Mouse (Mus musculus) midbrain, embryonic 13.5 days (tissue): ENCODE data around the gene Rpl6. TPM values are rescaled to one million over a fixed set of nuclear protein-coding genes. Genes with fewer than 3 reads are reported as not detected.
A peak's percentile ranks its signal among the peaks of the same experiment; 100 is the strongest.
"Not testable (repeated sequence)": the region's sequence is repeated elsewhere in the genome, so short reads cannot be mapped to it uniquely, and the experiment has no call there.

Experiments used
- ATAC-seq: fragments of 200-750 bp; cut with Nextera tagmentation; 2 replicates; pipeline ENCODE4 v1.8.0; 2017; ENCODE audit warnings: mild to moderate bottlenecking, moderate TSS enrichment, moderate library complexity
- H3K27ac ChIP-seq: fragments of 300-500 bp; sonication (generic); 2 replicates; pipeline ENCODE4 v1.5.1; 2015; ENCODE audit warnings: inconsistent platforms, mild to moderate bottlenecking, moderate library complexity
- H3K27me3 ChIP-seq: fragments of 300-500 bp; sonication (generic); 2 replicates; pipeline ENCODE4 v1.6.1; 2015; ENCODE audit warnings: mild to moderate bottlenecking, inconsistent platforms
- H3K36me3 ChIP-seq: fragments of 300-500 bp; sonication (generic); 2 replicates; pipeline ENCODE4 v1.6.1; 2015; ENCODE audit warnings: mild to moderate bottlenecking, inconsistent platforms
- H3K4me1 ChIP-seq: fragments of 300-500 bp; sonication (generic); replicated peaks from 2 replicates; pipeline ENCODE4 v1.6.1; 2015; ENCODE audit warnings: inconsistent platforms
- H3K4me2 ChIP-seq: fragments of 300-500 bp; sonication (generic); replicated peaks from 2 replicates; pipeline ENCODE4 v1.6.1; 2015; ENCODE audit warnings: moderate library complexity, mild to moderate bottlenecking, inconsistent platforms
- H3K4me3 ChIP-seq: fragments of 300-500 bp; sonication (generic); replicated peaks from 2 replicates; pipeline ENCODE4 v1.5.1; 2015; ENCODE audit warnings: mild to moderate bottlenecking, inconsistent platforms
- H3K9ac ChIP-seq: fragments of 300-500 bp; sonication (generic); replicated peaks from 2 replicates; pipeline ENCODE4 v1.6.1; 2015; ENCODE audit warnings: mild to moderate bottlenecking, inconsistent platforms
- H3K9me3 ChIP-seq: fragments of 300-500 bp; sonication (generic); 2 replicates; pipeline ENCODE4 v1.6.1; 2016; ENCODE audit warnings: mild to moderate bottlenecking, inconsistent platforms
- WGBS: fragments of 180-500 bp; shearing (Covaris S2); methylation state at CpG from one replicate; pipeline ENCODE4 v1.1.7; 2015; 5-methylcytosine and 5-hydroxymethylcytosine counted together
- polyA plus RNA-seq: library from polyadenylated mRNA; unstranded; fragments of >200 nt; fragmentation: Nextera tagmentation; extraction: Ambion mirVana; gene quantifications from 2 replicates; pipeline ENCODE4 v1.2.1, GENCODE M21; 2015

Gene Rpl6
- polyA plus RNA-seq, 1 experiment from 2014 or later = 416 TPM

DNA sequence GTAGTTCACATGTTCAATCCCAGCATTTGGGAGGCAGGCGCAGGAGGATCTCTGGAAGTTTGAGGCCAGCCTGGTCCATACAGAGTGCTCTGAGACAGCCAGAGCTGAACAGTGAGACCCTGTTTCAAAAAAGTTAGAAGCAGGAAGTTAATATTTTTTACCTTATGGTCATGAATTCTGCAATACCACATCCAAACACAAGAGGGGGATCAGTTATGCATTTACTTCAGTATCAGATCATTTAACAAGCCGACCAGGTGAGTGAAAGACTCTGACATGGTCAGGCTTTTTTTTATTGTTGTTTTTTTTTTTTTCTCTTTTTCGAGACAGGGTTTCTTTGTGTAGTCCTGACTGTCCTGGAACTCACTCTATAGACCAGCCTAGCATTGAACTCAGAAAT lies 2.5 kb upstream of the Rpl6 start:
- no peak for ATAC-seq
- 57% methylated on average over 3 of the region's 3 CpGs for WGBS

DNA sequence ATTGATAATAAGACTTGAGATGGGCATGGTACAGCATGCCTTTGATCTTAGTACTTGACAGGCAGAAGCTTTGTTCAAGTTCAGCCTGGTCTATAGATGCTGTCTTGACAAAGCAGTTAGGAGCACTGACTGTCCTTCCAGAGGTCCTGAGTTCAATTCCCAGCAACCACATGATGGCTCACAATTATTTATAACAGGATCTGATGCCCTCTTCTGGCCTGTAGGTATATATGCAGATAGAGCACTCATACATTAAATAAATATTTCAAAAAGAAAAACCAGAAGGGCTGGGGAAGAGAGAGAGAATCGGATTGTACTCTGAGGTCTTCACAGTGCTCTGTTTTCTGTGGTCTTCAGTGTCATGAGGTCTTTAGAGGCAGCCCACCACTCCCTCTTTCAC lies 1.8 kb upstream of the Rpl6 start:
- H3K4me2 ChIP-seq = no peak overlapping the region
- 90% methylated on average over 1 of the region's 1 CpGs for WGBS
- H3K27ac ChIP-seq = no peak overlapping the region
- no peaks in the 10 kb centered on the region for H3K9me3 ChIP-seq
- H3K4me3 ChIP-seq = no peak overlapping the region
- peaks cover 26% of the 10 kb centered on the region for H3K4me1 ChIP-seq
- H3K27me3 ChIP-seq = peaks cover 4% of the 10 kb centered on the region; the same call in 1 of the 2 replicates
- no peak overlapping the region for H3K9ac ChIP-seq
- peaks cover 19% of the 10 kb centered on the region for H3K36me3 ChIP-seq
- no peak for ATAC-seq

More for the DNA sequence above, 2.5 kb upstream of the Rpl6 start:
- Histone ChIP-seq H3K36me3 (peaks cover 12% of the 10 kb centered on the region), H3K27me3 (peaks cover 7% of the 10 kb centered on the region; the same call in 1 of the 2 replicates), H3K9ac (no peak overlapping the region), H3K4me1 (peaks cover 19% of the 10 kb centered on the region), H3K4me3 (no peak overlapping the region), H3K4me2 (no peak overlapping the region), H3K27ac (no peak overlapping the region), H3K9me3 (no peaks in the 10 kb centered on the region)

DNA sequence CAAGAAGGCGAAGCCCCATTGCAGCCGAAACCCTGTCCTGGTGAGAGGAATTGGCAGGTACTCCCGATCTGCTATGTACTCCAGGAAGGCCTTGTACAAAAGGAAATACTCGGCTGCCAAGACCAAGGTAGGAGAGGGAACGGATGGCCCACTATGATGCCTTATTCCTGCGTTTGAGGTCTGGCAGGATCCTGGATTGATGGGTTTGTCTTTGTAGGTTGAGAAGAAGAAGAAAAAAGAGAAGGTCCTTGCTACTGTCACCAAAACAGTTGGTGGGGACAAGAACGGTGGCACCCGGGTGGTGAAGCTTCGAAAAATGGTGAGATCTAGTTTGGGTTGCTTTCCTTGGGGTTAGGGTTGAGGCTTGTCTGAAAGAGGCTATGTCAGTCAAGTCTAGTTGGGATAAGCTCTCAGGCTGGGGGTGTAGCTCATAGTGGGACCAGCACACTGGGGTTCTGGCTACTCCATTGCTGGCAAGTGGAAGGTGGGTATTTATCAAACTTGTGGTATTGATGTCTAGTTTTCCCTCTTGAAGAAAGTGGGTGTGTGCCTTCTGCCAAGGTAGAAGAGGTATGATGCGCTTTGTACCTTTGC lies 1.4 kb downstream of the Rpl6 start:
- not testable (repeated sequence) for ATAC-seq, H3K27ac ChIP-seq, H3K27me3 ChIP-seq, H3K9me3 ChIP-seq
- H3K4me2 ChIP-seq = peak overlapping the region; percentile 87
- 76% methylated on average over 8 of the region's 10 CpGs for WGBS
- H3K36me3 ChIP-seq = peaks cover 50% of the 10 kb centered on the region
- peak overlapping the region; percentile 98 for H3K9ac ChIP-seq
- peak overlapping the region; percentile 97 for H3K4me3 ChIP-seq
- H3K4me1 ChIP-seq = peaks cover 34% of the 10 kb centered on the region

DNA sequence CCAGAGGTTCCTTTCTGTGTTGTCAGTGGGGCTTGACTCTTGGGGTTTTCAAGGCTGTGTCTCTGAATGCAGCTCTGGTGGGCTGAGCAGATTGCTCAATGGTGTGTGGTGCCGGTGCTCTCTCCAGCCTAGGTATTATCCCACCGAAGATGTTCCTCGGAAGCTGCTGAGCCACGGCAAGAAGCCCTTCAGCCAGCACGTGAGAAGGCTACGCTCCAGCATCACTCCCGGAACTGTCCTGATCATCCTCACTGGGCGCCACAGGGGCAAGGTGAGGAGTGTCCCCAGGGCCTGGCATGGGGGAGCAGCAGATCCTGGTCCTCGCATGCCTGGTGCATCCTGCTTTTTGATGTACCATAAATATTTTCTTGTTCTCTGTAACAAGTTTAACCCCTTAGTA lies 2.3 kb downstream of the Rpl6 start:
- no peak overlapping the region for H3K4me2 ChIP-seq
- no peak overlapping the region for H3K4me3 ChIP-seq
- no peak for ATAC-seq
- WGBS = 86% methylated on average over 9 of the region's 9 CpGs
- H3K36me3 ChIP-seq = peaks cover 59% of the 10 kb centered on the region
- H3K4me1 ChIP-seq = peaks cover 34% of the 10 kb centered on the region
- H3K9me3 ChIP-seq = no peaks in the 10 kb centered on the region
- no peak overlapping the region for H3K27ac ChIP-seq
- H3K9ac ChIP-seq = no peak overlapping the region; the same call in 1 of the 2 replicates
- H3K27me3 ChIP-seq = no peaks in the 10 kb centered on the region

DNA sequence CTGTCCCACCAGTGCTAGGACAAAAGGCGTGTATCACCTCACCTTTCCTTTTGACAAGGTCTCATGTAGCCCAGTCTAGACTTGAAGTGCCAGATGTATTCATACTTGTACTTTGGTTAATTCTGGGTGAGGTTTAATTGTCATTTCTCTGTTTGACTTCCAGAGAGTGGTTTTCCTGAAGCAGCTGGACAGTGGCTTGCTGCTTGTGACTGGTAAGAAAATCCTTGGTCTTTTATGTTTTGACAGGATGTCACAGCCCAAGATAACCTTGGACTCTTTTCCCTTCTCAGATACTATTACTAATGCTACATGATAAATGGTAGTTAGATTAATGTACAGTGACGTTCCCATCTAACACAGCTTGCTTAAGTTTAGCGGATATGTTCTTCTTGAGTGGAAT lies 2.7 kb downstream of the Rpl6 start:
- Histone ChIP-seq H3K9me3 (no peaks in the 10 kb centered on the region), H3K36me3 (peaks cover 63% of the 10 kb centered on the region), H3K4me3 (no peak overlapping the region), H3K4me1 (peaks cover 34% of the 10 kb centered on the region), H3K27me3 (no peaks in the 10 kb centered on the region), H3K4me2 (no peak overlapping the region), H3K27ac (no peak overlapping the region), H3K9ac (no peak overlapping the region)
- no peak for ATAC-seq
- WGBS = 91% methylated on average over 3 of the region's 3 CpGs

DNA sequence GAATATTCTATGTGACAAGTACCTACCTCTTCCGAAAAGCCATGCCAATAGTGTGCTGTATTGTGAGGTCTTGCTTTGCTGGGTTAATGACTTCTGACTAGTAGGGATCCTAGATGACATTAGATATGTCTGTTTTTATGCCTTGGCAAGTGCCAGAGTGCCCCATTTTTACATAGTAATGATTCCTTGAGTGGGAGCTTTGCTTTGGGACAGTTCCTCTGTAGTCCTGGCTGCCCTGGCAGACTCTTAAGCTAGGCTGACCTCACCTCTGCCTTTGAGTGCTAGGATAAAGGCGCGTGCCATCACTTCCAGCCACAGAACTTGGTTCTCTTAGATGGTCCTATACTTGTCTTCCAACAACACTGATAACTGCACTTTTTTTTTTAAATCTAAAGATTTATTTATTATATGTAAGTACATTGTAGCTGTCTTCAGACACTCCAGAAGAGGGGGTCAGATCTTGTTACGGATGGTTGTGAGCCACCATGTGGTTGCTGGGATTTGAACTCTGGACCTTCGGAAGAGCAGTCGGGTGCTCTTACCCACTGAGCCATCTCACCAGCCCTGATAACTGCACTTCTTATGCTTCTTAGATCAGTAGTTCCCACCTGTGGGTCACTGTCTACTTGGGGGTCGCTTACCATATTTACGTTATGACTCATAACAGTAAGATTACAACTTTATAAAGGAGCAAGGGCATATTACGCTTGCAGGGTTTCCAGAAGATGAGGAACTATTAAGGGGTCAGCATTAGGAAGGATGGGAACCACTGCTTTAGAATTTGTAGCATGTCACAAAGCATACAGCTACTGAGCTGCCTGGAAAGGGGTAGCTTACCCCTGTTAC lies 5.7 kb downstream of the Rpl6 start:
- no peak for ATAC-seq
- Histone ChIP-seq H3K36me3 (peaks cover 75% of the 10 kb centered on the region), H3K9me3 (no peaks in the 10 kb centered on the region), H3K4me2 (no peak overlapping the region), H3K9ac (no peak overlapping the region), H3K4me3 (no peak overlapping the region), H3K27me3 (no peaks in the 10 kb centered on the region), H3K4me1 (peaks cover 33% of the 10 kb centered on the region), H3K27ac (no peak overlapping the region)
- WGBS = 92% methylated on average over 9 of the region's 9 CpGs

DNA sequence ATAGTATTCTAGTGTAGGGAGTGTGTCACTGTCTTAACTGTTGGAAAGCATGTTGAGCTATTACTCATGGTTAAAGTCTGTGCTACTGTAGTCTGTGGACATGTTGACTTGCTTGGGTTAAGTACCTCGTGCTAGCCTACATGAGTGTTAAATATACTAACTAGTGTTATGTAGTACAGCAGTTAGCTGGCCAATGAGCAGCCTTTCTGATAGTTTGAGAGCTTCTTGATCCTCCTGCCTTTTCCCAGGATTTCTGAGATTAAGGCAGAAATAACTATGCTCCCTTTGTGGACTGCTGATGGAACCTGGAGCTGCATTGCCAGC lies 6.3 kb downstream of the Rpl6 start:
- H3K36me3 ChIP-seq = peaks cover 75% of the 10 kb centered on the region
- H3K4me3 ChIP-seq = no peak overlapping the region
- 92% methylated on average over 1 of the region's 1 CpGs for WGBS
- H3K9ac ChIP-seq = no peak overlapping the region
- H3K4me2 ChIP-seq = no peak overlapping the region
- H3K27me3 ChIP-seq = no peaks in the 10 kb centered on the region
- no peaks in the 10 kb centered on the region for H3K9me3 ChIP-seq
- ATAC-seq = no peak
- H3K27ac ChIP-seq = no peak overlapping the region
- H3K4me1 ChIP-seq = peaks cover 27% of the 10 kb centered on the region

DNA sequence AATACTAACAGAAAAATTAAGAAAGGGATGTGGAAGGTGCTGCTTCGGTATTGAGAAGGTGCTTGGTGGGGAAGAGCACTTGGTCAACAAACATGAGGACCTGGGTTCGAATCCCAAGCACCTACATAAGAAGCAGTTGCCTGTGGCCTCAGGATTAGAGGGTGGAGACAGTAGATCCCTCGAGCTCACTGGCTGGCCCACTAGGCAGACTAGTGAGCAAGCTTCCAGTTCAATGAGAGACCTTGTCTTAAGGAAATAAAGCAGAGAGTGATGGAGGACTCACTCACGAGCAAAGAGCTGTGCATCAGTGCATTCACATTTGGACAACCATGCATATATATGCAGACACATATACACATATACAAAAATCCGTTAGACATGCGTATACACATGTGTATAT lies 7.8 kb downstream of the Rpl6 start:
- ATAC-seq = no peak
- WGBS = 95% methylated on average over 6 of the region's 6 CpGs
- Histone ChIP-seq H3K4me2 (no peak overlapping the region), H3K27ac (no peak overlapping the region), H3K4me3 (no peak overlapping the region), H3K4me1 (peaks cover 11% of the 10 kb centered on the region; the same call in 1 of the 2 replicates), H3K9ac (no peak overlapping the region), H3K9me3 (no peaks in the 10 kb centered on the region), H3K36me3 (peaks cover 59% of the 10 kb centered on the region), H3K27me3 (no peaks in the 10 kb centered on the region)

DNA sequence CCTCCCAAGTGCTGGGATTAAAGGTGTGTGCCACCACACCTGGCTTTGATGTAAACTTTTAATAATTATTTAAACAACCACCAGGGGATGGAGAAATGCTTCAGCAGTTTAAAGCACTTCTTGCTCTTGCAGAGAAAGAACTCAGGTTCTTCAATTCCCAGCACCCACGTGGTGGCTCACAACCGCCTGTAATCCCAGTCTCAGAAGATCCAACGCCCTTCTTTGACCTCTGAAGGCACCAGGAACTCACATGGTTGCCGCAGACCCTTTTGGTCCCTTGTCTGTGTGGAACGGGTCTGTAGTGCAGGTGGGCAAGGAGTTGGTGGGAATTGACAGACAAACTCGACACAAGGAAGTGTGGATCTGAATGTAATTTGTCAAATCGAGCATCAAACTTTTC lies 10.4 kb downstream of the Rpl6 start:
- no peaks in the 10 kb centered on the region for H3K4me1 ChIP-seq
- no peak overlapping the region for H3K4me2 ChIP-seq
- no peak overlapping the region for H3K27ac ChIP-seq
- H3K9me3 ChIP-seq = no peaks in the 10 kb centered on the region
- no peaks in the 10 kb centered on the region for H3K27me3 ChIP-seq
- H3K9ac ChIP-seq = no peak overlapping the region
- ATAC-seq = no peak
- no peak overlapping the region for H3K4me3 ChIP-seq
- peaks cover 33% of the 10 kb centered on the region for H3K36me3 ChIP-seq
- 65% methylated on average over 7 of the region's 7 CpGs for WGBS

DNA sequence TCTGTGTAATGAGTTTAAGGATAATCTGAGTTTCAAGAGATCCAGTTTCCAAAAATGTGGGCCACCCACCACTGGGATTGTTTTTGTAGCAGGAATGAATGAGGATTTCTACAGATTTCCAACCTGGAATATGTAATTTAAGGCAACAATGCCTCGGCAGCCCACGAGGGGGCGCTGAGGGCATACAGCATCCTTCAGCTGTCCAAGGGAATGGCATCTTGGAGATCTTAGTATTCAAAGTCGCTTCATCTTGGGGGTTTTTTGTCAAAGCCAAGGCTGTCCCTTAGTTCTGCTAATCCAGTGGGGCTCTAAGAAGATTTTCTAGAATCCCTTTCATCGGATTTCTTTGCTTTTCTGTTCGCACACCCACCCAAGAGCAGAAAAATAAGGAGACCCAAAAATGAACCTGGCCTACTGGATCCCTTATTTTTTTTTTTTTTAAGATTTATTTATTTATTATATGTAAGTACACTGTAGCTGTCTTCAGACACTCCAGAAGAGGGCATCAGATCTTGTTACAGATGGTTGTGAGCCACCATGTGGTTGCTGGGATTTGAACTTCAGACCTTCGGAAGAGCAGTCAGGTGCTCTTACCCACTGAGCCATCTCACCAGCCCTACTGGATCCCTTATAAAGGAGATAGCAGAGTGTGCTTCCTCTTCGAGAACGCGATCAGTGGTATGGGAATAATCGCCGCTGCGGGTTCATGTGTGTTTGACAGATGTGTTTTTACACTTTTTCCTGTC lies 11.3 kb downstream of the Rpl6 start:
- WGBS = 47% methylated on average over 13 of the region's 13 CpGs
- H3K9ac ChIP-seq = no peak overlapping the region
- ATAC-seq = no peak

DNA sequence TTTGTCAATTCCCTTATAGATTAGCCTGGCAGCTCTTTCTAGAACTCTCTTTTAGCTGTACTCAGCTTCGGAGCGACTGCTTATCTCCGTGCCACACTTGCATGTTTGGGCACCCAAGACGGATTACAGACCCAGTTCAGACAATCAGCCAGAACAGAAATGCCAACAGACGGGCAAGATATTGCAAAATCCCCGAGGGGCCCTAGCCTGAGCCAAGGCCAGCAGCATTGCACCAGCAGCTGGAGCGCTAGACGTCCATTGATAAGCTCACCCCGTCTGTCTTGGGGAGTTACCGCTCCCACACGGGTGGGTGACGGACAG lies 11.8 kb downstream of the Rpl6 start:
- Histone ChIP-seq H3K36me3 (peaks cover 21% of the 10 kb centered on the region), H3K9ac (no peak overlapping the region), H3K27me3 (no peaks in the 10 kb centered on the region), H3K4me1 (no peaks in the 10 kb centered on the region), H3K4me2 (no peak overlapping the region), H3K9me3 (no peaks in the 10 kb centered on the region), H3K27ac (0 out of 2 replicates have a peak overlapping the region, but pooled peaks have one; percentile 12), H3K4me3 (no peak overlapping the region)
- WGBS = 76% methylated on average over 12 of the region's 12 CpGs
- ATAC-seq = no peak

More for the DNA sequence above, 11.3 kb downstream of the Rpl6 start:
- Histone ChIP-seq H3K4me1 (no peaks in the 10 kb centered on the region), H3K27me3 (no peaks in the 10 kb centered on the region), H3K9me3 (no peaks in the 10 kb centered on the region), H3K27ac (0 out of 2 replicates have a peak overlapping the region, but pooled peaks have one; percentile 12), H3K36me3 (peaks cover 26% of the 10 kb centered on the region), H3K4me3 (no peak overlapping the region), H3K4me2 (no peak overlapping the region)

DNA sequence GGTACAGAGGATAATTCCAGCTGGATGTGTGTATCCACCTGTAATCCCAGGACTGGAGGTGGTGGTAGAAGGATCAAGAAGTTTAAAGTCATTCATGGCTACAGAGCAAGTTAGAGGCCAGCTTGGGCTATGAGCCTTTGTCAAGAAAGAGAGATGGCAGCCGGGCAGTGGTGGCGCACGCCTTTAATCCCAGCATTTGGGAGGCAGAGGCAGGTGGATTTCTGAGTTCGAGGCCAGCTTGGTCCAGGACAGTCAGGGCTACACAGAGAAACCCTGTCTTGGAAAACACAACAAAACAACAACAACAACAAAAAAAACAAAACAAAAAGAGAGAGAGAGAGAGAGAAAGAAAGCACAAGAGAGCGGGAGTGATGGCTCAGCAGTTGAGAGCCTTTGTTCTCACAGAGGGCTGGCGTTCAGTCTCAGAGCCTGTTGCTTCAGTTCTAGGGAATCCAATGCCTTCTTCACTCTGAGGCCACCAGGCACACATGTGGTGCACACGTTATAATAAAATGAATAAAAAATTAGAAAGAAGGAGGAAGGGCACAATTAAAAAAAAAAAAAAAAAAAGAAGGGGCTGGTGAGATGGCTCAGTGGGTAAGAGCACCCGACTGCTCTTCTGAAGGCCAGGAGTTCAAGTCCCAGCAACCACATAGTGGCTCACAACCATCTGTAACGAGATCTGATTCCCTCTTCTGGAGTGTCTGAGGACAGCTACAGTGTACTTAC lies 12.5 kb downstream of the Rpl6 start:
- WGBS = 87% methylated on average over 9 of the region's 9 CpGs
- H3K36me3 ChIP-seq = peaks cover 14% of the 10 kb centered on the region

More for the DNA sequence above, 12.5 kb downstream of the Rpl6 start:
- H3K4me1 ChIP-seq, H3K9ac ChIP-seq, H3K27me3 ChIP-seq, H3K27ac ChIP-seq, H3K4me2 ChIP-seq, H3K4me3 ChIP-seq, H3K9me3 ChIP-seq, ATAC-seq: not testable (repeated sequence)
